Mouse (Mus musculus): Measurements from ENCODE around the gene Mier1.
A peak's percentile ranks its signal among the peaks of the same experiment; 100 is the strongest.
"Not testable (repeated sequence)": the region's sequence is repeated elsewhere in the genome, so short reads cannot be mapped to it uniquely, and the experiment has no call there.

Mier1 gene

DNA sequence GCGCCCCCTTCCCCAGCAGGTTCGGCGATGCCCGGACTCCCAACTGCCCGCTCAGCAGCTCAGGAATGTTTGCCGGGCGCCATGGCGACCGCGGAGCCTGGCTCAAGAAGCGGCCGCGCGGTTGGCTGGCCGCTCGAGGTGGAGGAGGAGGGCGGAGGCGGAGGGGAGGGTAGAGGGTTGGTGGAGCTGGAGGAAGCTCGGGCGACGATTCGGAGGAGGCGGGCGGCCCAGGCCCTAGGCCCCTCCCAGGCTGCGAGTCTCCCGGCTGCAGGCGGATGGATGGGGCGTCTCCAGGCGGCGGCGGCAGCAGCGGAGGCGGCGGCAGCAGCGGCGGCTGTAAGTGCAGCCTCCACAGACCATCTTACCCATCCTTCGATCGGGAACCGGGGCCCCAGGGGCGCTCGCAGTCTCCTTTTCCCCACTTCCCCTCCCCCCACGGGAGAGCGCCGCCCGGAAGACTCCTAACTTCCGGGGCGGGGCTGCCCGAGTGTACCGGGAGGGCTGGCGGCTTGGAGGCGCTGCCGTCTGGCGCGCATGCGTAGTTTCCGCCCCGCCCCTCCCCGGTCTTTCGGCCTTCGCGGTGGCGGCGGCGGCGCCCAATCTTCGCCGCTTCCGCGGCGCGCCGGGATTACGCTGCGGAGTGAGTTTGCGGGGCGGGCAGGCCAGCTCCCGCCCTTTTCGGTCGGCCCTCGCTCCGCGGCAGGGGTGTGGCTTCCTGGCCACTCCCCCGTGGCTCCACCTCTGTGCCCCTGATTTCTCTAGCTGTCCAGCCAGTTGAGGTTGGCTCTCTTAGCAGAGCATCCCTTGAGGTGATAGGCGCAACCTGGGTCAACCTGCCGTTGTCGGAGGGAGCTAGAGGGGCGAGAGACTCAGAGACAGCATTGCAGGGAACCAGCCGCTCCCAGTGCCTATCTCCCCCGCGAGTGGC is at the start of gene Mier1, which contains the start of gene Wdr78:
TSS of gene Mier1 (plus strand) at position 207 of the 928 bp plus-strand sequence.
TSS of gene Wdr78 (minus strand) at position 372 of the 928 bp plus-strand sequence.
- peak; percentile 86 for DNase-seq (ENCODE audit: low read depth)

DNA sequence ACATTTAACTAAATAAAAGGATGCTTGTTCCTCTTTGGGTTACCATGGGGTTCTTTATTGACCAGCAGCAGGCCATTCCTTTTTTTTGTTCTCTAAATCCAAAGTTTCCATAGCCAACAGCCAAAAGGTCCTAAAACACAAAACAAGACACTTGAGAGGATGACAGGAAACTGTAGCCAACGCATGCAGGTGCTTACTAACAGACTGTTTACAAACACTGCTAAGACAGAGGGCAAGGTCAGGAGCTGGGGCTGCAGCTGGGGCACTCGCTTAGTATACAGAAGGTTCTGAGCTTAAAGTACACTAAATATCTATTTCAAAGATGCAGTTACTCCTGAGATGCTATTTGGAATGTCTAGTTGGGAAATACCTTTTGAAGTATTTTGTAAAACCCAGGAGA is 49.8 kb upstream of the Mier1 start:
- no peak for DNase-seq (ENCODE audit: low read depth)

DNA sequence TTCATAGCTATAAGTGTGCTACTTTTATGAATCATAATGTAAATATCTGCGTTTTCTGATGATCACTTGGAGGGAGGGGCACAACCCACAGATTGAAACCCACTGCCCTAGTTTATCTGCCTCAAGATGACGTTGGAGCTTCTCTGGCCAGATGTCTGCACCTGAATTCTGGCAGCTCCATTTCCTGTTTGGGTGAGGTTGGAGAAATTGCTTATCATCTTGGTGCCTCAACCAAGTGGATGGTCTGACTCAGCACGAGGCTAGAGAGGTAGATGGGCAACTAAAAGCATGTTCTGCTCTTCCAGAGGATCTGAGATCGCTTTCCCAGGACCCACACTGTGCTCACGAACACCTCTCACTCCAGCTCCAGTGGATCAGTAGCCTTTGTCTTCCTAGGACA is 49.2 kb upstream of the Mier1 start:
- no peak for DNase-seq (ENCODE audit: low read depth)

DNA sequence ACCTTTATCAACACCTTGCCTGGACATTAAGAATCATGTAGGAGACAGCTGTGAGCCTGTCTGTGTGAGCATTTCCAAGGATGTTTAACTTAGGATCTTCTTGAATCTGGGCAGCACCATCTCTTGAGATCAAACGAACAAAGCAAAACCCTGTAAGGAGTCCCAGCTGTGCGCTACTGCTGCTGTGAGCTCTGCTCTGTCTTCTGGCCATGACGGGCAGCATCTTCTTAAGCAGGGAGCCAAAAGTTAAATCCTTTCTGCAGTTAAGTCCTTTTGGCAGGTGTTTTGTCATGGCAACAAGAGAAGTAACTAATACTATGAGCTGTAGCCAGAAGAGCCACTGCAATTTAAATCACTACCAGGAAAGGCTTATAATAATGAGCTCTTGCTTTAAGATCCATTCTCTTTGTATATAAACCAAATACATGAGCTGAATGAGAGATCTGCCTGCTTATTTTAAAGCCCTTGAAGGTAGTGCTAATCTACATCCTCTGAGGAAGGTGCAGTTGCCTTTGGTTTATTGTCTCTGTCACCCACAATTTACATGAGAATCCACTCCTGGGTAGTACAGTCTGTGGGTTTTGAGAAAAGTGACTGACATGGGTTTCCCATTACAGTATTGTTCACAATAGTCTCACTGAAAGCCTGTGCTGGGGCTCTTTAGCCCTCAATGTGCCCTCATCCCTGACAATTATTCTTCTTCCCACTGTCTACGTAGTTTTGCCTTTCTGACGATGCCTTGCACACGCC is 46.1 kb upstream of the Mier1 start:
- no peak for DNase-seq (ENCODE audit: low read depth)

DNA sequence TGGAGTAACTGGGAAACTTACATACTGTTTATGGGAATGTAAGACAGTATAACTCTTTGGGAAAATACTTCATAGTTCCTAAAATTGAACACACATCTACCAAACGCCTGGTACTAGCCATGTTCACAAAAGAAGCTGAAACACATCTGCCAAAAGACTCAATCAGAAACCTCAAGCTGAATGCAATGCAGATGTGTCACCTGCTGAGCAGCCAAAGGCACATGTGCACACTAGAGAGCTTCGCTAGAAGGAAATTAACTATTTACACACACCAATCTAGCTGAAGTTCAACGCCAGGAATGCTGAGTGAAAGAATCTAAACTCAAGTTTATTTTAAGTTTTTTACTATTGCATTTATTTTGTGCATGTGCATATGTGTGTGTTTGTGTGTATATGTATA is 43.6 kb upstream of the Mier1 start:
- no peak for DNase-seq (ENCODE audit: low read depth)

DNA sequence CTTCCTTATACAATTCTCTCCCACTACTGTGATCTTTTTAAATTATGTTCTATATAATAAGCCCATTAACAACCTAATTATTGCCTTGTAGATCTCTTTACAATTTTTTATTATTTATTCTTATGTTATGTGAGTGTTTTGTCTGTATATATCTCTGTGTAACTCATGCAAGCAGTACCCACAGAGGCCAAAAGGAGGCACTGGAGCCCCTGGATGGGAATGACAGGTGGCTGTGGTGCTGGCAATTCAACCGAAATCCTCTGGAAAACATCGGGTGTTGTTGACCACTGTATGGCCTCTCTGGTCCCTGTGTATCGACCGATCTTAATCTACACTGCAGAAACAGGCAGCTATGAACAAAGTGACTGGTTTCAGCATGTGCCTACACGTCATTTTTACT is 29.0 kb upstream of the Mier1 start:
- no peak for DNase-seq (ENCODE audit: low read depth)

DNA sequence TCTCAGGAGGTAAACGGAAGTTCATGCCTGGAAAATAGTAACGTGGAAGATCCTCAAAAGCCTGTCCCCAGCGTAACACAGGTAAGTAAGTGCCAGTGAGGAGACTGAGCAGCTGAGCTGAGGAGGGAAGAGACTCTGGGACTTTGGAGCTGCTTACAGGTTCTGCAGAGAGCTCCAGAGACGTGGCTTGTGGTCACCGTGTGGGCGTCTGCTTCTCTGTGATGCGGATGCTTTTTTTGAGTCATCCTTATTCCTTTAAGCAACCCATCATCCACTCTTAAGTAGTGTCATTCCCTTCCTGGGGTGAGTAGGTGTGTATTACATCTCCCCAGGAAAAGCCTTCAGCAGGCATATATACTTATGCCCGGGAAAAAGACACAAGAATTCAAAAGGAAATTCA is 18.3 kb upstream of the Mier1 start:
- DNase-seq (ENCODE audit: low read depth), result no peak

DNA sequence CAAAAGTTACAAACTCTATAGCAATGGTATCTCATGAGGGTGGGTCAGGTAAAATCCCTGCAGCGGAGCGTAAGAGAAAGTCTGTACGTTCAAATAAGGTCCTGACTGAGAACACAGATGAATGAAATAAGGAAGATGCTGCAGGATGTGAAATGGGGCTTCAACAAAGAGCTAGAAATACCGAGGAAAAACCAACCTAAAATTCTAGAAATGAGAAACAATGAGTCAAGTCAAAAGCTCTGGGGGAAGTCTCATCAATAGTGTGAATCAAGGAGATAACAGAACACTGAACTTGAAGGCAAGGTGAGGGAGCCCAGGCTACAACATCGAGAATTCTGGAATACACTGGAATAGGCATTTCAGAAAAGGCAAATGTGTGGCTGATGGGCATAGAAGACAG is 15.7 kb upstream of the Mier1 start:
- no peak for DNase-seq (ENCODE audit: low read depth)

DNA sequence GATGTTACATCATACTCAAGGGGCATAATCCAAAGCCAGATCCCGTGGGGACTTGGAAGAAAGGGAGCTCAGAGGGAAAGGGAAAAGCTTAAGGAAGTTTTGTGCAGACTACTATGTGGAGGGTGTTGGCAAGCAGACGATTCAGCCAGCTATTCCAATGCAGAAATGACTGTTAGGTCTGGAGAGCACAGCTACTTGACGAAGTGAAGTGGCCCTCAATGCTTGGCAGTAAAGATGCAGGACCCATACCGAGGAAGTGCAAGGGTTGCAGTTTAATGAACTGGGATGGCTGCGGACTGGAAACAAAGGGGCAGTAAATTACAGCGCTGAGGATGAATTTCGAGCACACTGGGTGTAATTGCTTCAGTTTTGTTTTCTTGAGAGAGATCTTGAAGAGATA is 1.5 kb upstream of the Mier1 start:
- DNase-seq (ENCODE audit: low read depth), result no peak

DNA sequence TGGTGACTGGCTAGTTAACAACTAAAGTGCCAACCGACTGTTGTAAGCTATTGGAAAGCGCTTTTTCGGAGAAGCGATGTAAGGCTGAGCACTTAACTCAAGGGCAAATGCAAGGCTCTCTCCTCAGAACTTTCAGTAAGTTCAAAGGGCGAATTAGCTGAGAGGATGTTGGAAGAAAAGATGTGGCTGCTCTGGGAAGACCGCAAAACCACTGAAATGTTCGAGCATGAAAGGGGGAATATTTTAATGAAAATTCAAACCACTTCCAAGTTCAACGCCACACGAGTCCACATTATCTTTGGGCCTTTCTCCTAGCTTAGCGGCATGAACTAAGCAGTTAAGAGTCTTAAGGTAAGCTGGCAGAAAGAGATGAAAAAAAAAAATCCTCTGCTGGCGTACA is 788 bp upstream of the Mier1 start:
- DNase-seq (ENCODE audit: low read depth), result no peak

DNA sequence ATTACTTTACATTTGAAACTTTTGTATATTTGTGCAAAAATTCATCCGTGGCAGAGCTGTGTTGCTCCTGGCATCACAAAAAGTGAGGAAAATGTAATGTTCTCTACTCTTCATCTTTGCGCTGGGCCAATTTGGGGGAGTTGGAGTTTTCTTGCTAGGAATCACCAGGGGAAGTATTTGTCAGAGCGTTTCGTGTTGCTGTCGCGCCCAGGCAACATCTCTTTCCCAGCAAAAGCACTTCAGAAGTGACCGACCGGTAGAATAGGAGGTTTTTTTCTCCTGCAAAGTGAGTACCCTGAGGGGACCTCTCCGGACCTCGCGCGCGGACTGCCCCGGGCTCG is 4.7 kb downstream of the Mier1 start:
- DNase-seq (ENCODE audit: low read depth), result no peak

DNA sequence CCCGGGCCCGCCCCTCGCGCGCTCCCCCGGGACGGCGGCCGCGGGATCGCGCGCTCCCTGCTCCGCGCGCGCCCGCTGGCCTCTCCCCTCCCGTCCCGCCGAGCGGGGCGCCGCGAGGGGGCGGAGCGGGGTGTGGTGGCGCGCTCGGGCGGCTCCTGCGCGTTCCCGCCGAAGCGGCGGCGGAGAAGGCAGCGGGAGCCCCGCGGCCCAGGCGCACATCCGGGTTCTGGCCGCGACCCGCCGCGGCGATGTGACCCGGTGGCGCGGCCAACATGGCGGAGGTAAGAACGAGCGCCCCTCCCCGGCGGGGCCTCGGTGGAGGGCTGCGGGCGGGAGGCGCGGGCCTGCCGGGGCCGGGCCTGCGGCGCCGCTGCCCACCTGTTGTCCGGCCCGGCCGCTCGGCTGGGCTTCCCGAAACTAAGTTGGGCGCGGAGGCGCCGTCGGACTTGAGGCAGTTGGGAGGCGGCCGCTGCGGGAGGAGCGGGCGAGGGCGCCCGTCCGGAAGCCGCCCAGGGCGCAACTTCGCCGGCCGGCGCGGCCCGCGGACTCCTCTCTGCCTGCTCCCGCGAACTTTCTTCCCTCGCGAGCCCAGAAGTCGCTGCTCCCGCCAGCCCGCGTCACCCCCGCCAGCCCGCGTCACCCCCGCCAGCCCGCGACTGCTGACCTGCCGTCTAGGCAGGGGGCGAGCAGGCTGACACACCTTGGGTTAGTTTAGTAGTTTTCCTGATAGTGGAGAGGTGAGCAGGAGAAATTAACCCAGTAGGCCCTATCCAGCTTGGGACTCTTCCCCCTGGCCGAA is 5.2 kb downstream of the Mier1 start:
- no peak for DNase-seq (ENCODE audit: low read depth)

DNA sequence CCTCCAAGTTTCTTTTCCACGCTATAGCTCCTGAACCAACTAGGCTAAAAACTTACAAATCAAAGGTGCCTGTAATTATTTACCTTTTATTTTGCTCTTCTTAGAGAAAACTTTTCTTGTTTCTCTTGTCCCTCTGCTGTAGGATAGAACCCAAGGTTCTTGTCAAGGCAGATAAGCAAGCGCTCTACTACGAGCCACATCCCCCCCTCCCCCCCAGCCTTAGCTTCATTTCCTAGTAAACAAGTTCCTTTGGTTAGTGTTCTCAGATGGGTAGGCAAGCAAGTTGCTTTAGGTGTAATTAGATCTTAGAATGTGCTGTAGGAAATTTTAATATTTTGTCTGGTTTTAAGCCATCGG is 5.8 kb downstream of the Mier1 start:
- DNase-seq (ENCODE audit: low read depth), result no peak

DNA sequence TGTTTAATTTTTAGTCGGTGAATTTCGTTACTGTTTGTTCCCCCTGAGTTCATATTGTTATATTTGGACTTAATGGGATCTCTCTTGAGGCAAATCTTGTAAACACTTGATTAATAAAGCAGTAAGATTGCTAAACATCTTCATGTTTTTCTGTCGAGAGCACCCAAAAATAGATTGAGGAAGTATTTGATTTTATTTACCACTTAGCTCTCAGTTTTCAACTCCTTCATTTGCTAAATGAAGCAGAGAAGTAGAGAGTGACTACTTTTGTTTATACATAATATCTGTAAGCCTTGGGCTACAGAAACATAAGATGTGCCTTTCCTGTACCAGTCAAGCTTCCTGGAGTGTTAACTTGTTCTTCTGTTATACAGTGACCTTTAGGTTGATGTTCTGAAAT is 6.2 kb downstream of the Mier1 start:
- DNase-seq (ENCODE audit: low read depth), result no peak

DNA sequence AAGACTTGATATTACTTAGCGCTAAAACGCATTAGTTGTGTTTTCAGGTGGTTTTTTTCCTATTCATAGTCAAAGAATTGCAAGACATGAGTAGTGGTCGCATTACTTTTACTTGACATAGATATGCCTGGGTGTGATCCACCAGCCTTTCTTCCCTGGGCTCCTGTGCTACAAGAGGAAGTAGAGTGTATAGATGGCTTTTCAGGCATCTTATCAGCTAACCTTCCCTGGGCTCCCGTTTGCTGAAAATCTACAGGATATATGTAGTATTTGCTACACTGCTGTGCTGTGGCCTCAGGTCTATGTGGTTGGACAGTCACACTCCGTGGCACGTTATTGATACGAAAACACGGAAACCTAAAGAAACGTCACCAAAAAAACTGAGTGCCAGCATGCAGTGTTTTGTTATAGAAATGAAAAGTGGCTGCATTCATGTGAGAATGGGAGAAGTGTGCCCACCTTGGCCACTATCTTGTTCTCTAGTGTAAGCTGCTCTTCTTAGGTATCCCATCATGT is 6.7 kb downstream of the Mier1 start:
- no peak for DNase-seq (ENCODE audit: low read depth)

DNA sequence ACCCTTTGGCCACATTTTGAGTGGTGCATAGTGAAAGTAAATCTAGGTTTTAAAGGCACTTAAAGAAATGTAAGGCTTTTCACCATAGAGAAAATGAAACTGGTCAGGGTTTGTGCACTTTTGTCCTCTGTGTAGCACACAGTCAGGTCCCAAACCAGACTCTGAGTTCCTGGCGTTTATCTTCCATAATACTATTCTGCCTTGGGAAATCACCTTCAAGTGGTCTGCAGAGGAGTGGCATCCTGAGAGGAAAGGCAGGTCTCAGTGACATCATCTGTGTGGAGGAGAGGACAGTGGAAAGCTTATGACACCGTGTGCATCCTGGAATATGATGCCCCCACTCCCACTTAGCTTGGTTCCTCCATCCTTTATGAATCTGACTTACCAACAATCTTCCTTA is 8.9 kb downstream of the Mier1 start:
- no peak for DNase-seq (ENCODE audit: low read depth)

DNA sequence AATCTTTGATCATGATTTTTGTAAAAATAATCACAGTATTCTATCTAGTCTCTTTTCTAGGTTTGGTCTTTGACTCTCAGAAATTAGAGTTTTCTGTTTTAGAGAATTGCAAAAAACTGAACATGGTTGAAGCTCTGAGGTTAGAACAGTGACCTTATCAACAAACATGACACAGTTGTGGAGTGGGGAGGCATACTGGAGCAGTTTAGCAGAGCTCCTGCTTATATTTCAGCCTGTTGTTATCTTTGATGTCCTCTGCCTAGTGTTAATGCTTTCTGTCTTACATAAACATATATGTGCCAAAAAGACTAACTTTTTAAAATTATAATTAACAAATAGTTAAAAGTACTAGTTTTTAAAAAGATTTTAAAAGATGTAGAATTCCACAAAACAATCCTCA is 9.4 kb downstream of the Mier1 start:
- DNase-seq (ENCODE audit: low read depth), result no peak

DNA sequence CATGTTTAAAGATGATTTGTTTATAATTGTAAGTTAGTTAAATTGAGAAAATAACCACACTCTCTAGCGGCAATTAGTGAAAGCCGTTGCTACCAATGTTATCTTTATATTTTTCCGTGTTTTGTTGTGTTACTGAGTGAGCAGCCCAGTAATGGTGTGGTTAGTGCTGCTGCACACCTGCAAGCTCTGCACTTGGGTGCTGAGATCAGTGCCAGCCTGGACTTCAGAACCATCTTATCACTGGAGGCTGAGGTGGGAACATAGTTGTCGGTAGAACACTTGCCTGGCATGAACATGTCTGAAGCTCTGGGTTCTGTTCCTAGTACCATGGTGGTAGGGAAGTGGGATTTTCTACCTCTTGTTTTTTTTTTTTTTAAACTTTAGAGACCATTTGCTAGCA is 12.3 kb downstream of the Mier1 start:
- DNase-seq (ENCODE audit: low read depth), result no peak

DNA sequence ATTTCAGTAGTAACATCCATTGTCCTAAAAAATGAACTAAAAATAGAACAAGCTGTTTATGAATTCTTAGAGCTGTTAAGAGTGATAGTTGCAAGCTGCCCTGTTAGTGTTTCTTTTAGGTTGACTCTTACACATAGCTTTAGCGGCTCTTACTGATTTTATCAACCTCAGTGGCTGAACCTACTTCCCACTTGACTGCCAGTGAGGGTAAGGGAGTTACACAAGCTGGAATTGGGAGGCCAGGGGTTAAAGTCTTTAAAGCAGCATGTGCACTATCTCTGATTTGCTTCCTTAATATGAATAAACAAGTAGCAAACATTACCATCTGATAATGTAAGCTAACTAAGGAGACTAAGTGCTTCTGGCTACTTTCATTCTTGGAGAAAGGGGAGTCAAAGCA is 22.8 kb downstream of the Mier1 start:
- DNase-seq (ENCODE audit: low read depth), result no peak

DNA sequence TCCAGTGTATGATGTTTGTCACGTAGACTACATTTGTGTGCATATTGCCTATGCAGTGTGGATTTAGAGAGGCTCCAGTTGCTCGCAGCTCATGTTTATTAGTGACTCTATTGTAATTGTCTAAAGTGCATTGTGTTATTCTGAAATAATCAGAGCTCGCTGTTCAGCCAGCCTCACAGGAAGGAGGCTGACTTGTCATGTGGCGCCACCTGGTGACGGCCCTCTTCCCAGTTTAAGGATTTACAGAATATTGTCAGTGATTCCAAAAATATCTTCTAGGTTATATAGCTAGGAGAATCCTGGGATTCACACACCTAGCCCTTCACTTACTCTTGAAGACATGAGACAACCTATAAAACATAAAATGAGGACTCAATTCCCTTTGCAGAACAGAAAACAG is 32.1 kb downstream of the Mier1 start:
- DNase-seq (ENCODE audit: low read depth), result peak; percentile 40

DNA sequence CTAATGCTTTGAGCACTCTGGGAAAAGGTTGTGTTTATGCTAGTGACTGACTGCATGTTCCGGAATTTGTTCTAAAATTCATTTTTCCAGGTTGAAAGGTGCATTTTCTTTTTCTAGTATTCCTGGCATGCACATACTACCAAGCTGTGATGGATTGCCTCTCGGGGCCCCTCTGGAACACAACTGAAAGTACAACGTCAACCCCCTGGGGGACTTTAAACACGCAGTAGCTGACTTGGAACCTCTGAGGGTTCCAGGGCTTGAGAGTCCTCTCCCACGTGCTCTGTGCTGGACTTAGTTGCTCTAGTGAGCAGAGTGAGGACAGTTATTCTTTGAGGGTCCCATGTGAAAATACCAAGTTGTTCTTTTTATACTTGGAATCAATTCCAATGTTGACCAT is 37.8 kb downstream of the Mier1 start:
- DNase-seq (ENCODE audit: low read depth), result no peak

DNA sequence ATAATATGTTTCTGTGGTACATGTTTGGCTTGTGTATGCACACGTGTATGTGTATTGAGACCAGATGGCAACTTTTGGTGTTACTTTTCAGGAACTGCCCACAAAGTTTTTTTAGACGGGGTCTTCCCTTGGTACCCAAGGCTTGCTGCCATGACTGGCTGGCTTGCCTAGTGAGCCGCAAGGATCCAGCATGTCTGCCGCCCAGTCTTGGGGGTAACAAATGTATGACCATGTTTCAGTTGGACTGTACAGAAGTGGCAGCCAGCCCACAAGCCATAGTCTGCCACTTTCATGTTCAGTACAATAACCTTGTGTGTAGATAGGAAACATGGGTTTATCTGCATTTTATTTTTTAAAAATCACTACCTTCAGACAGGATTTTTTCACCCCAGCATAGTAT is 44.6 kb downstream of the Mier1 start:
- DNase-seq (ENCODE audit: low read depth), result no peak

DNA sequence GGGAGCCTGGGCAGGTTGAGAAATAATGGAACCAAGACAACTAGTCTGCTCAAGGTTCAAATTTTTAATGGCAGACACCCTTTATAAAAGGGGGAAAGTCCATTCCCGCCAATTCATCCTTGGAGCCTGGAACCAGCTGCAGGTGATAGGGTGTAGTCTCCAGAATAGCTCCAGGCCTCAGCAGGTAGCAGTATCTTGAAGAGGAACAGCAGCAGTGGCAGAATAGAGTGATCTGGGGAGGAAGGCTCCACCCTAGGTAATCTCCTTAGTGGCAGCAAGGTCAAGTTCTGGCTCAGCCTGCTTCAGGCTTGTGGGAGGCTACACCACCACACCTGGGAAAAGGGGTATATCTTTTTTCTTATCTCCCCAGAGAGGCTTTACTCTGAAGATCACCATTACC is 52.0 kb downstream of the Mier1 start:
- not testable (repeated sequence) for DNase-seq (ENCODE audit: low read depth)
